Mouse (Mus musculus): ENCODE measurements around the gene Fbp1. TPM values are rescaled to one million over a fixed set of nuclear protein-coding genes. Genes with fewer than 3 reads are reported as not detected.
"Not testable (repeated sequence)": the region's sequence is repeated elsewhere in the genome, so short reads cannot be mapped to it uniquely, and the experiment has no call there.

The Fbp1 gene
- polyA plus RNA-seq, 1 experiment from 2014 or later: 0.80 TPM

- H3K9ac ChIP-seq (replicated peaks): peak overlapping the region; percentile 24; the same call in 1 of the 2 replicates
- H3K9me3 ChIP-seq: no peaks in the 10 kb centered on the region
- 43% methylated on average over 11 of the region's 11 CpGs for WGBS
- peak overlapping the region; percentile 94 for H3K27ac ChIP-seq
- no peaks in the 10 kb centered on the region for H3K36me3 ChIP-seq
- H3K4me1 ChIP-seq (replicated peaks): peaks cover 30% of the 10 kb centered on the region
- H3K4me2 ChIP-seq: no peak overlapping the region
- H3K4me3 ChIP-seq (replicated peaks): no peak overlapping the region
- peak; percentile 82 for ATAC-seq (ENCODE audit: insufficient number of reproducible peaks, insufficient read depth, low FRiP score, low TSS enrichment, low read depth)
- H3K27me3 ChIP-seq: no peaks in the 10 kb centered on the region
These were observed 22.3 kb downstream of the Fbp1 start for GRCm38 (mm10) chr13:62865651-62866315.

DNA sequence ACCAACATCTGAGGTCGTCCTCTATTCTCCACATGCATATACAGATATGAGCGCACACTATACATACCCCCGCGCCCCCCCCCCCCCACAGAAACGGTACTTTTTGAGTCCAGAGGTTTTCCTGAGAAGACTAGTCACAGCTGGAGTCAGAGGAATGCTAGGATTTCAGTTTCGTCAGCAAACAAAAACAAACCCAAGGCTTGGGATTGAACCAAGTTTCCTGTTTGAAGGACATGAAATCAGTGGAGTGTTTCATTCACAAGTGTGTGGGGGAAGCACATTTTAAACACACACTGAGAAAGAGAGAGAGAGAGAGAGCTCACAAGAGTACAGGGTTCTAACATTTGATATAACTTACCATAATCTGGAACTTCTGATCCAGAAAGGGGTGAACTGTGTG, 24.3 kb downstream of the Fbp1 start:
- no peaks in the 10 kb centered on the region for H3K9me3 ChIP-seq
- H3K9ac ChIP-seq (replicated peaks): no peak overlapping the region
- peaks cover 30% of the 10 kb centered on the region for H3K4me1 ChIP-seq (replicated peaks)
- H3K36me3 ChIP-seq: no peaks in the 10 kb centered on the region
- H3K27me3 ChIP-seq: no peaks in the 10 kb centered on the region
- peak overlapping the region; percentile 17; the same call in 1 of the 2 replicates for H3K27ac ChIP-seq
- no peak overlapping the region for H3K4me2 ChIP-seq
- 72% methylated on average over 6 of the region's 6 CpGs for WGBS
- H3K4me3 ChIP-seq (replicated peaks): no peak overlapping the region
- no peak for ATAC-seq (ENCODE audit: insufficient number of reproducible peaks, insufficient read depth, low FRiP score, low TSS enrichment, low read depth)

DNA sequence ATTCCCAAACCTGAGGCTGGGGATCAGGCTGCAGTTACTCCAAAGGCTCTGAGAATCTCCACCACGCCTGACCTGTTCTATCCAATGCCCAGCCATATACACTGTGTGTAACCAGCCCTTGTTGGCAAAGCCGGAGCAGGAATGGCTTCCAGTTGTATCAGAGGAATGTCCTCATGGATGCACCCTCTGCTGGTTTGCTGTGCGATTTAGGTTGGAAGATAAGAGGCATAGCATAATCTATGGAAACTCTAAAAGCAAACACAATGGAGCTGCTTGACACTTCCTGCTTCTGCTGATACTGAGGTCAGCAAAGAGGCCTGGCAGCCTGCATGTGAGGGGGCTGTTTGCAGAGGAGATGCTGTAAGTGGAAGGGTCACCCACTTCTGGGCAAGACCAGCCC, 25.2 kb downstream of the Fbp1 start:
- Histone ChIP-seq H3K4me2 (no peak overlapping the region), H3K27me3 (no peaks in the 10 kb centered on the region), H3K9ac (replicated peaks) (no peak overlapping the region), H3K36me3 (no peaks in the 10 kb centered on the region), H3K4me3 (replicated peaks) (no peak overlapping the region), H3K9me3 (no peaks in the 10 kb centered on the region), H3K27ac (no peak overlapping the region), H3K4me1 (replicated peaks) (peaks cover 34% of the 10 kb centered on the region)
- 92% methylated on average over 3 of the region's 3 CpGs for WGBS
- no peak for ATAC-seq (ENCODE audit: insufficient number of reproducible peaks, insufficient read depth, low FRiP score, low TSS enrichment, low read depth)

DNA sequence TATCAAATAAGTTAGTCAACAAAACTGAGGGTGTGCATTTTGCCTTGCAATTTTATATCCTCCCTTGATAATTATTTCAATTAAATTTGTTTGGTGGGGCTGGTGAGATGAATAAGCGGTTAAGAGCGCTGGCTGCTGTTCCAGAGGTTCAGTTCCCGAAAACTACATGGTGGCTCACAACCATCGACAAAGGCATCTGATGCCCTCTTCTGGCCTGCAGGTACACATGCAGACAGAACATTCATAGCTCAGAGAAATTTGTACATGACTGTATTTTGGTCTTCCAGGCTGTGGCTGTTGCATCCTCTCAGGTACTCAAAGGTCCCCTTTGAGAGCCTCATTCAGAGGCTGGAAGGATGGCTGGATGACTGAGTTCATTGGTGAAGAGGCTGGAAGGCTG, 28.0 kb downstream of the Fbp1 start:
- Histone ChIP-seq H3K36me3 (no peaks in the 10 kb centered on the region), H3K4me2 (no peak overlapping the region), H3K4me1 (replicated peaks) (peaks cover 19% of the 10 kb centered on the region), H3K4me3 (replicated peaks) (no peak overlapping the region), H3K9ac (replicated peaks) (no peak overlapping the region), H3K9me3 (no peaks in the 10 kb centered on the region), H3K27ac (no peak overlapping the region), H3K27me3 (no peaks in the 10 kb centered on the region)
- WGBS: 87% methylated on average over 4 of the region's 4 CpGs
- ATAC-seq (ENCODE audit: insufficient number of reproducible peaks, insufficient read depth, low FRiP score, low TSS enrichment, low read depth): no peak

DNA sequence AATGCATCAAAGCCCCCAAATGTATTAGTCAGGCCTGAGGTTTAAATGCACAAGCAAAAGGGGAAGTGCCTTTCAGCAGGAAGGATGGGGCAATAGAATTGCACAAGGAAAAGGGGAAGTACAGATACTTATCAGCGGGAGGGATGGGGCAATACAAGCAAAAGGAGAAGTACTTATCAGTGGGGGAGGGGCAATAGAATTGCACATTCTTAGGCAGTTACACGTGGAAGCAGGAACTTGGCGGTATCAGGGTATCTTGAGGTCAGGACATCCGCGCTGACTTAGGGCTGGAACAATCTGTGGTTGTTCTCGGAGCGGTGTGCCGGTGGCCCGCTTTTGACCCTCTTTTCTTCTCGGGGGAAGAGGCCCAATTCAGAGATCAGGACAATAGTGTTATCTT, 28.8 kb downstream of the Fbp1 start:
- not testable (repeated sequence) for H3K4me2 ChIP-seq; ATAC-seq (ENCODE audit: insufficient number of reproducible peaks, insufficient read depth, low FRiP score, low TSS enrichment, low read depth); H3K9me3 ChIP-seq; H3K27ac ChIP-seq; H3K27me3 ChIP-seq; H3K36me3 ChIP-seq; H3K9ac ChIP-seq (replicated peaks); H3K4me3 ChIP-seq (replicated peaks)
- H3K4me1 ChIP-seq (replicated peaks): peaks cover 12% of the 10 kb centered on the region
- WGBS: 91% methylated on average over 10 of the region's 10 CpGs

GRCm38 (mm10) chr13:62857941-62858915, 29.9 kb downstream of the Fbp1 start, which contains the start of gene Fbp2:
Gene Fbp2, minus strand, starts transcription at chr13:62858422.
- 0 out of 2 replicates have a peak within 1 kb of the TSS, but pooled peaks have one; percentile 1 for H3K9ac ChIP-seq (replicated peaks)
- WGBS: 63% methylated on average over 21 of the region's 21 CpGs
- ATAC-seq (ENCODE audit: insufficient number of reproducible peaks, insufficient read depth, low FRiP score, low TSS enrichment, low read depth): no peak
- no peak within 1 kb of the TSS for H3K4me2 ChIP-seq
- no peaks in the 10 kb centered on the region for H3K9me3 ChIP-seq
- no peaks in the 10 kb centered on the region for H3K36me3 ChIP-seq
- H3K4me1 ChIP-seq (replicated peaks): peaks cover 5% of the 10 kb centered on the region; the same call in 1 of the 2 replicates
- no peak within 1 kb of the TSS for H3K4me3 ChIP-seq (replicated peaks)
- no peak within 1 kb of the TSS for H3K27ac ChIP-seq
- H3K27me3 ChIP-seq: no peaks in the 10 kb centered on the region

DNA sequence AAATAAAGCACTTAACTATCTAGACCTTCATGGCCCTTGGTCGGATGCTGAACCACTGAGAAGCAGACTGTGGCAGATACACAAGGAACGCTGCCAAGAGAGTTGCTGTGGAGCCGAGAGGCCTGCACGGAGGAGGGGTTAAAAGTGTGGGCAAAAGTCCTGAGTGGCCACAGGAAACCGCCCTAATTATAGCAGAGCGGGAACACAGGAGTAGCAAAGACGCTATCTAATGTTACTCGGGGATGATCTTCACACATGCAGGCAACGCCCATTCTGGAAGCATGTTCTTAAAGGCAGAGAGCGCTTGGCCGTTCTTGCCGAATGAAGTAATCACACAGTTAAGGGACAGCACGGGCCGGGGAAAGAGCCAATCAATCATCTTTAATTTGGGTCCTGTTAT, 31.2 kb downstream of the Fbp1 start:
- H3K4me3 ChIP-seq (replicated peaks): no peak overlapping the region
- no peak overlapping the region for H3K9ac ChIP-seq (replicated peaks)
- no peaks in the 10 kb centered on the region for H3K27me3 ChIP-seq
- whole genome bisulfite sequencing: 89% methylated on average over 14 of the region's 14 CpGs
- H3K4me2 ChIP-seq: no peak overlapping the region
- no peaks in the 10 kb centered on the region for H3K36me3 ChIP-seq
- H3K9me3 ChIP-seq: no peaks in the 10 kb centered on the region
- H3K4me1 ChIP-seq (replicated peaks): peaks cover 5% of the 10 kb centered on the region; the same call in 1 of the 2 replicates
- H3K27ac ChIP-seq: no peak overlapping the region
- no peak for ATAC-seq (ENCODE audit: insufficient number of reproducible peaks, insufficient read depth, low FRiP score, low TSS enrichment, low read depth)

DNA sequence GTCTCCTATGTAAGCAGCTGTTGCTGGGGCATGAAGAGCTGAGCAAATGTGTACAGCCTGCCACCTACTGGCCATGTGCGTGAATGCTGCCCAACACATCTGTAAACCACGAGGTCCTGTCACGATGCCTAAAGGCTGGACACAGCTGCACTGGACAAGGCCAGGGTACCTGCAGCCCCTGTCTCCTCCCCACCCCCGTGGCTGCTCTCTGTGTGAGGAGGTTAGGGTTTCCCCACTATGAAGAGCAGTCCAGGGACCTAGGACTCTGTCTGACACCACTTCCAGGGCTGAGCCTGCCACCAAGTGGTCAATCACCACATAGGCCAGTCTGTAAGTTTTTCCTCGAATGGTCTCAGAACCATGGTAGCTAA, 31.8 kb downstream of the Fbp1 start:
- Histone ChIP-seq H3K4me2 (peak overlapping the region; percentile 56), H3K27me3 (no peaks in the 10 kb centered on the region), H3K9ac (replicated peaks) (no peak overlapping the region), H3K4me1 (replicated peaks) (peaks cover 5% of the 10 kb centered on the region; the same call in 1 of the 2 replicates), H3K4me3 (replicated peaks) (peak overlapping the region; percentile 28), H3K27ac (no peak overlapping the region), H3K36me3 (no peaks in the 10 kb centered on the region), H3K9me3 (no peaks in the 10 kb centered on the region)
- WGBS: 5% methylated on average over 5 of the region's 5 CpGs
- peak; percentile 85 for ATAC-seq (ENCODE audit: insufficient number of reproducible peaks, insufficient read depth, low FRiP score, low TSS enrichment, low read depth)

DNA sequence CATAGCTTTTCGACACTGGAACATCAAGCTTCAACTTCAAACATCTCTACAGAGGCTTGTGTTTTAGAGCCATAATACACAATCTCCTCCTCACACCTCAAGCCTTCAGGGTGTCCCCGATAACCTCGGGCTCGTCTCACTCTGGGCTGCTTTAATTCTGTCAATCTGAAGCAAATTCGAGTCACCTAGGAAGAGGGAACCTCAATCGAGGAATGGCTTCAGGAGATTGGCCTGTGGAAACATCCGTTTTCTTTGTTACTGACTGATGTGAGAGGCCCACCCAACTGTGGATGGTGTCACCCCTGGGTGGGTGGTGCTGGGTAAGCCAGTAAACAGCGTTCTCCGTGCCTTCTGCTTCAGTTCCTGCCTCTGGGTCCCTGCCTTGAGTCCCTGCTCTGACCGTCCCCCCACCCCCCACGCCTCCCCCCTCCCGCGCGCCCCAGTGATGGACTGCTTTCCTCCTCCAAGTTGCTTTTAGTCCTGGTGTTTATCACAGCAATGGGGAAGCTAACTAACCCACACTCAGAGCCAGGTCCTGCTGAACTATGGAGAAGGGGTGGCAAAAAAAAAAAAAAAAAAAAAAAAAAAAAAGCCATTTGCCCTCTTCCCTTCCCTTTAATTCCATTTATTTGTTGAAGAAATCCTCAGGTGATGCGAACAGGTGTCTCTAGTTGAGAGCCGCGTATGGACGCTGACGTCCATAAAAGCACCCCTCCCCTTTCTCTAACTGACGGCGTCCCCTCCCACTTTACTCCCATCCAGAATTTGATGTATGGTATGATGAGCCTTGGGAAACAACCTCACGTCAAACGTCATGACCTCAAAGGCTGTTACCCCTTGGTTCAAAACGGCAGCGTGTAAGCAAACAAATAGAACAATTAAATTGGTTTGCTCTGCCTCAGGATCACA, 32.4 kb downstream of the Fbp1 start:
- H3K27ac ChIP-seq: no peak overlapping the region
- no peak for ATAC-seq (ENCODE audit: insufficient number of reproducible peaks, insufficient read depth, low FRiP score, low TSS enrichment, low read depth)
- 33% methylated on average over 25 of the region's 25 CpGs for WGBS

DNA sequence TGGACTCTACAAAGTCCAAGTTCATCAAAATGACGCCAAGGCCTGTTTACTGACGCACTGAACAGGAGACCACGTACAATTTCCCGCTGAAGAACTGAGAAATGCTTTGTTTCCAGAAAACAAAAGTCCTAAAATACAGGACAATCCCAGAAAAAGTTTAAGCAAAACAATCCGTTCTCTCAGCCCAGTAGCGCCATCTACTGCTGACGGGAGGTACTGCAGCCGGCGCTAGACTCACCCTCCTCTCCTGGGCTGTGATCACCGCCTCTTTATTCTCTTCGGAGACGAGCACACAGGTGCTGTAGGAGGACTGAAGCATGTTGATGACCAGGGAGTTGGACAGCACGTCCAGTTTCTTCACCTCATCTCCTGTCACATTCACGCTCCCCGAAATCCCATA, 33.4 kb downstream of the Fbp1 start:
- no peak overlapping the region for H3K27ac ChIP-seq
- no peak overlapping the region for H3K4me2 ChIP-seq
- H3K36me3 ChIP-seq: no peaks in the 10 kb centered on the region
- 11% methylated on average over 15 of the region's 15 CpGs for whole genome bisulfite sequencing
- no peaks in the 10 kb centered on the region for H3K27me3 ChIP-seq
- no peak for ATAC-seq (ENCODE audit: insufficient number of reproducible peaks, insufficient read depth, low FRiP score, low TSS enrichment, low read depth)
- no peak overlapping the region for H3K9ac ChIP-seq (replicated peaks)
- H3K9me3 ChIP-seq: no peaks in the 10 kb centered on the region
- no peak overlapping the region for H3K4me3 ChIP-seq (replicated peaks)
- peaks cover 5% of the 10 kb centered on the region; the same call in 1 of the 2 replicates for H3K4me1 ChIP-seq (replicated peaks)

More for the DNA sequence above, 32.4 kb downstream of the Fbp1 start:
- H3K4me2 ChIP-seq: peak overlapping the region; percentile 56
- no peaks in the 10 kb centered on the region for H3K27me3 ChIP-seq
- no peak overlapping the region for H3K9ac ChIP-seq (replicated peaks)
- no peaks in the 10 kb centered on the region for H3K36me3 ChIP-seq
- peak overlapping the region; percentile 28 for H3K4me3 ChIP-seq (replicated peaks)
- H3K9me3 ChIP-seq: no peaks in the 10 kb centered on the region
- H3K4me1 ChIP-seq (replicated peaks): peaks cover 5% of the 10 kb centered on the region; the same call in 1 of the 2 replicates
